Mouse (Mus musculus): ENCODE measurements at regions not wholly inside any gene's neighbourhood (a gene's known extent, or its start where the extent isn't known, plus 50 kb on each side); places are given as distances from the start of the nearest gene placed in this dataset.

DNA sequence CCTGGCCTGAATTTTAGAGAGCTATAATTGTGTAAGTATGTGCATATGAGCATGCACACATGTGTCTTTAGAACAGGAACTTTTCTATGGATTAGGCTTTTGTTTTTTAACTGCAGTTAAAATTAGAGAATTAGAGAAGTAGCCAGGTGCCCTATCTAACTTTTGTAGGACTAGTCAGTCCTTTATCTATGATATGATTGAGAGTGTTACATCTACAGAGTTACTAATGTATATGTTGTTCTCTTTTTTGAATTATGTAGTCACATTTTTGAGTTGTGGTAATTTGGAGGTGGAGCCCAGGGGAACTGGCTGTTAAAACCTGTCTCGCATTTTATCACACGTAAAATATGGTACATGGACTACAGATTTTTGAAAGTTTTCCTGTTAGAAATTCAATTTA lies 138.4 kb downstream of the Tmem161b start:
- no peak for TF ChIP-seq CTCF (IDR thresholded peaks at IDR 0.05; ENCODE audit: low read depth)
- no peak for TF ChIP-seq EP300 (IDR thresholded peaks at IDR 0.05; ENCODE audit: low read depth)
